Mouse (Mus musculus): ENCODE results near the gene Slc2a1.

DNA sequence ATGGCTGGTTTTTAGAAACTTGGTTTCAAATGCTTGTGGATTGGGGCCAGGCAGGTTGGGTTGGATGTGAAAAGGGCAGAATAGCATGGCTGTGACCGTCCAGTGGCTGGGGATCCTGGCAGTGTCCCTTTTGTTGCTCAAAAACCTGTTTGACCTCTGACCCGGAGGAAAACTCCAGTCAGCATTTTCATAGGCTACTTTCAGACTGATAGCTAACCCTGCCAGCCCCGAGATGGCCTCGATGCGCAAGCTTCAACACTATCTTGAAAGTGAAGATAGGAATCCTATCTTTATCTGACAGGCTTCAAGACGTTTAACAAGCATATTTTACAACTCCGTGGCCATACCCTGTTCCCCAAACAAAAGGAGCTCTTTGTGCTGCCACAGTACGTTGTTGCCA, 28.8 kb downstream of the Slc2a1 start:
- TF ChIP-seq CTCF (conservative IDR thresholded peaks at IDR 0.05; ENCODE audit: low read length) (no peak), POU5F1 (IDR thresholded peaks at IDR 0.05; ENCODE audit: borderline replicate concordance, low read length) (no peak)
